Mouse (Mus musculus): Measurements from ENCODE around the gene Senp2. TPM values are rescaled to one million over a fixed set of nuclear protein-coding genes. Genes with fewer than 3 reads are reported as not detected.

Senp2 gene
- polyA plus RNA-seq (2015; fragmentation: Nextera tagmentation; extraction: Ambion mirVana) = 29.6 and 30.2 TPM in 2 replicates

DNA sequence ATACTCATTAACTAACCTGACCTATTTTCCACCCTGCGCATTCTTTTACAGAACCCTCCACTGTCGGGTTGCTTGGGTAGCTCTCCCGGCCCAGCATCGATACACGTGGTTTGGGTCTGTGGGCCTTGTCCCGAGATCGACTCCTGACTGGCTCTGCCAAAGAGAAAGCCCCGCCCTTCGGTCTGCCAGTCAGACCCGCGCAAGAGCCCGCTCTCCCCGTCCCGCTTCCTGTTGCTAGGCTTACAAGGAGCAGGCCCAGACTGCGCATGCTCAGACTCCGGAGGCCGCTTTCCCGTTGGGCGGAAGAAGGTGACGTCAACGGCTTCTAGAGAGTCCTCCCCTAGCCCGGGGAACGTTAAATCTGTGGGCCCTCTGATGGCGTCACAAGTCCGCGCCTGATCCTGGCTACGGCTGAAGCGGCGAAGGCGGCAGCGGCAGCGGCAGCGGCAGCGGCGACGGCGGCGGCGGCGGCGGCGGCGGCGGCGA is at the start of gene Senp2:
Gene Senp2, plus strand, starts transcription at position 386 of the 486 bp plus-strand sequence.
- Histone ChIP-seq H3K9ac (replicated peaks; ENCODE audit: low read depth) (peak within 1 kb of the TSS; percentile 91), H3K4me2 (replicated peaks; ENCODE audit: low read depth, low read length) (peak within 1 kb of the TSS; percentile 61), H3K27ac (ENCODE audit: low read length) (peak within 1 kb of the TSS; percentile 91), H3K4me3 (ENCODE audit: low read depth, low read length) (peak within 1 kb of the TSS; percentile 98), H3K36me3 (ENCODE audit: insufficient read depth, low read length) (no peaks in the 10 kb centered on the region), H3K27me3 (replicated peaks; ENCODE audit: insufficient read depth, low read length) (no peaks in the 10 kb centered on the region), H3K4me1 (ENCODE audit: insufficient read depth, low read depth, low read length) (no peaks in the 10 kb centered on the region), H3K9me3 (ENCODE audit: low read length) (no peaks in the 10 kb centered on the region)
- ATAC-seq (peak; percentile 98), DNase-seq (ENCODE audit: low spot score) (peak; percentile 100)
- TF ChIP-seq EP300 (IDR thresholded peaks at IDR 0.05) (no peak), CTCF (IDR thresholded peaks at IDR 0.05) (no peak)
- 2% methylated on average over 28 of the region's 45 CpGs for WGBS

DNA sequence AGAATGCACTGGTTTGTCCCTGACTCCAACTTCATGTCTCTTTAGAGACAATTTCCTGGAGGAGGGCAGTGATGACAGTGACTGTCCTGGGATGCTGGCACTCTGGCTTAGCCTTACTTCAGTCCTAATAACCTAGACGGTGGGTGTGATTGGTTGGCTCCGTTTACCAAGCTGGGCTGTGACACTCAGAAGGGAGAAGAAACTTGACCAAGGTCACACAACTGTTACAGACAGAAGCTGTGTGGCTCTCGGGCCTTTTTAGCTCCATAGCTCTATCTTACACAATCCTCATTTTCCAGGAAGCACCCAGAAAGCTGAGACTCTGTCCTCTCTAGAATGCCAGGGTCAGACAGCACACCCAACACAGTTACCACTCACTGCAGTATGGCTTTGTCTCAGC is 43.7 kb upstream of the Senp2 start:
- Histone ChIP-seq H3K4me3 (ENCODE audit: low read depth, low read length) (no peak overlapping the region), H3K27me3 (replicated peaks; ENCODE audit: insufficient read depth, low read length) (no peaks in the 10 kb centered on the region), H3K4me2 (replicated peaks; ENCODE audit: low read depth, low read length) (no peak overlapping the region), H3K9me3 (ENCODE audit: low read length) (no peaks in the 10 kb centered on the region), H3K36me3 (ENCODE audit: insufficient read depth, low read length) (no peaks in the 10 kb centered on the region), H3K27ac (ENCODE audit: low read length) (no peak overlapping the region), H3K4me1 (ENCODE audit: insufficient read depth, low read depth, low read length) (no peaks in the 10 kb centered on the region), H3K9ac (replicated peaks; ENCODE audit: low read depth) (no peak overlapping the region)
- ATAC-seq (no peak), DNase-seq (ENCODE audit: low spot score) (no peak)
- TF ChIP-seq EP300 (IDR thresholded peaks at IDR 0.05) (no peak), CTCF (IDR thresholded peaks at IDR 0.05) (no peak)
- 62% methylated on average over 3 of the region's 3 CpGs for WGBS

DNA sequence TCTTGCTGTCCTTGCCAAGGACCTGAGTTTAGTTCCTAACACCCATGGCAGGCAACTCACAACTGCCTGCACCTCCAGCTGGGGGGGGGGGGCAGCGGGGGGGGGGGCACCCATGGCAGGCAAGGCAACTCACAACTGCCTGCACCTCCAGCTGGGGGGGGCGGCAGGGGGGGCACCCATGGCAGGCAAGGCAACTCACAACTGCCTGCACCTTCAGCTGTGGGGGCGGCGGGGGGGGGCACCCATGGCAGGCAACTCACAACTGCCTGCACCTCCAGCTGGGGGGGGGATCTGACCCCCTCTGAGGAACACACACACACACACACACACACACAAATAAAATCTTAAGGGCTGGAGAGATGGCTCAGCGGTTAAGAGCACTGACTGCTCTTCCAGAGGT is 39.4 kb upstream of the Senp2 start:
- no peaks in the 10 kb centered on the region for H3K4me1 ChIP-seq (ENCODE audit: insufficient read depth, low read depth, low read length)
- WGBS = 95% methylated on average over 4 of the region's 5 CpGs
- ATAC-seq (no peak), DNase-seq (ENCODE audit: low spot score) (no peak)
- no peaks in the 10 kb centered on the region for H3K9me3 ChIP-seq (ENCODE audit: low read length)
- H3K36me3 ChIP-seq (ENCODE audit: insufficient read depth, low read length) = no peaks in the 10 kb centered on the region
- H3K9ac ChIP-seq (replicated peaks; ENCODE audit: low read depth) = no peak overlapping the region
- H3K27ac ChIP-seq (ENCODE audit: low read length) = no peak overlapping the region
- no peak overlapping the region for H3K4me2 ChIP-seq (replicated peaks; ENCODE audit: low read depth, low read length)
- no peaks in the 10 kb centered on the region for H3K27me3 ChIP-seq (replicated peaks; ENCODE audit: insufficient read depth, low read length)
- TF ChIP-seq CTCF (IDR thresholded peaks at IDR 0.05) (no peak), EP300 (IDR thresholded peaks at IDR 0.05) (no peak)
- no peak overlapping the region for H3K4me3 ChIP-seq (ENCODE audit: low read depth, low read length)

DNA sequence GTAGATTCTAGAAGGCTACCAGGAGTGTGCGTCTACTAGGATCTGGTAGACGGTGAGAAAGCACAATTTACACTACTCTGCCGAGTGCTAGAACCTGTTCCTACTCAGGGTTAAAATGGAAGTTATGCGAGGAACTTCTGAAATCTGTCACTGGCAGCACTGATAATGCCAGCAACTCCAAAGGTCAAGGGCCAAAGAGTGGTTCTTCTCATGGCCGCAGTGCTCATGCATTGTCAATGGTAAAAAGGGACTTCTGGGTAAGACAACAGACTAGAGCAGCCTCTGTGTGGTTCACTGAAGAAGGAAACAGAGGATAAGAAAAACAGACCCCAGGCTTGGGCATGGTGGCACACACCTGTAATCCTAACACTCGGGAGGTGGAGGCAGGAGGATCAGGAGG is 38.7 kb upstream of the Senp2 start:
- no peak overlapping the region for H3K4me3 ChIP-seq (ENCODE audit: low read depth, low read length)
- no peak for ATAC-seq
- no peaks in the 10 kb centered on the region for H3K9me3 ChIP-seq (ENCODE audit: low read length)
- no peaks in the 10 kb centered on the region for H3K4me1 ChIP-seq (ENCODE audit: insufficient read depth, low read depth, low read length)
- no peak overlapping the region for H3K9ac ChIP-seq (replicated peaks; ENCODE audit: low read depth)
- H3K4me2 ChIP-seq (replicated peaks; ENCODE audit: low read depth, low read length) = no peak overlapping the region
- TF ChIP-seq CTCF (IDR thresholded peaks at IDR 0.05) = no peak
- no peak for TF ChIP-seq EP300 (IDR thresholded peaks at IDR 0.05)
- DNase-seq (ENCODE audit: low spot score) = no peak
- H3K27ac ChIP-seq (ENCODE audit: low read length) = no peak overlapping the region
- H3K36me3 ChIP-seq (ENCODE audit: insufficient read depth, low read length) = no peaks in the 10 kb centered on the region
- 64% methylated on average over 6 of the region's 6 CpGs for WGBS
- no peaks in the 10 kb centered on the region for H3K27me3 ChIP-seq (replicated peaks; ENCODE audit: insufficient read depth, low read length)

DNA sequence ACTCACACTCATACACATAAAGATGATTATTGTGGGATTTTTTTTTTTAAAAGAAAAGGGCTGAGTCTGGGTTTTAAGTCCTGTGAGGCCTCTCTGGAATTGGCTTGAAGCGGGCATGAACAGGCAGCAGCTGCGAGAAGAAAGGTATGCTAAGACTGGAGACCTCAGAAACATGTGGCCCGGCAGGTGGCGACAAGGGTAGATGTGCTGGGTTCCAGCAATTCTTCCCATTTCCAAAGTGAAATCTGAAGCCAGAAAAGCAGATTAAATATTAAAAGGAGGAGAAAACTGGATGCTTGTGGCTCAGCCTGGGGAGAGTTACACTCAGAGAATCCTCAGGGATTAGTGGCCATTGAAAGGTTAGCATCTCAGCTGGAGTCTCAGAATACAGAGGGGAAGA is 37.8 kb upstream of the Senp2 start:
- Histone ChIP-seq H3K36me3 (ENCODE audit: insufficient read depth, low read length) (no peaks in the 10 kb centered on the region), H3K9ac (replicated peaks; ENCODE audit: low read depth) (no peak overlapping the region), H3K4me3 (ENCODE audit: low read depth, low read length) (no peak overlapping the region), H3K27ac (ENCODE audit: low read length) (no peak overlapping the region), H3K4me1 (ENCODE audit: insufficient read depth, low read depth, low read length) (no peaks in the 10 kb centered on the region), H3K27me3 (replicated peaks; ENCODE audit: insufficient read depth, low read length) (no peaks in the 10 kb centered on the region), H3K9me3 (ENCODE audit: low read length) (no peaks in the 10 kb centered on the region), H3K4me2 (replicated peaks; ENCODE audit: low read depth, low read length) (no peak overlapping the region)
- ATAC-seq = no peak
- no peak for TF ChIP-seq EP300 (IDR thresholded peaks at IDR 0.05)
- TF ChIP-seq CTCF (IDR thresholded peaks at IDR 0.05) = peak; percentile 32
- DNase-seq (ENCODE audit: low spot score) = no peak
- WGBS = 49% methylated on average over 4 of the region's 4 CpGs

DNA sequence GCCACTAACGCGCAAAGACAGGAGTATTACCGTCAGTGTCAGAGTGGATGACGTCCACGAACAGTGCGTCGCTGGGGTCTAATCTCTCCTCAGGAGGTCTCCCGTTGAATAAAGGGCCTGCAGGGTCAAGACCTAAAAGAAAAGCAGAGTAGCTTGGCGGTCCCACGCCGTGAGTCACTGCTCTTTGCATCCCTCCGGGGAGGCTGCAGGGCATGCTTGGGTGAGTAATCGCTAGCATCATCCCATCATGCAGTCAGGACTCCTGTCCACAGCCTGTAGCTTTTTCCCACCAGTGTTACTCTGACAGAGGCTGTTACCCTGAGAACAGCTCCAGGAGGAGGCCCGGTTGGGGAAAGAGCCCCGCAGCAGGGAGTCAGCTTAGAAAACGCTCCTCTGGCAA is 33.1 kb upstream of the Senp2 start:
- H3K9me3 ChIP-seq (ENCODE audit: low read length) = no peaks in the 10 kb centered on the region
- no peak overlapping the region for H3K4me2 ChIP-seq (replicated peaks; ENCODE audit: low read depth, low read length)
- TF ChIP-seq CTCF (IDR thresholded peaks at IDR 0.05) (no peak), EP300 (IDR thresholded peaks at IDR 0.05) (no peak)
- no peak overlapping the region for H3K9ac ChIP-seq (replicated peaks; ENCODE audit: low read depth)
- H3K27ac ChIP-seq (ENCODE audit: low read length) = no peak overlapping the region
- H3K4me3 ChIP-seq (ENCODE audit: low read depth, low read length) = no peak overlapping the region
- ATAC-seq (0 out of 2 replicates have a peak, but pooled peaks have one; percentile 32), DNase-seq (ENCODE audit: low spot score) (no peak)
- 12% methylated on average over 16 of the region's 16 CpGs for WGBS
- H3K36me3 ChIP-seq (ENCODE audit: insufficient read depth, low read length) = peaks cover 2% of the 10 kb centered on the region; the same call in 1 of the 2 replicates
- H3K4me1 ChIP-seq (ENCODE audit: insufficient read depth, low read depth, low read length) = no peaks in the 10 kb centered on the region
- H3K27me3 ChIP-seq (replicated peaks; ENCODE audit: insufficient read depth, low read length) = no peaks in the 10 kb centered on the region

DNA sequence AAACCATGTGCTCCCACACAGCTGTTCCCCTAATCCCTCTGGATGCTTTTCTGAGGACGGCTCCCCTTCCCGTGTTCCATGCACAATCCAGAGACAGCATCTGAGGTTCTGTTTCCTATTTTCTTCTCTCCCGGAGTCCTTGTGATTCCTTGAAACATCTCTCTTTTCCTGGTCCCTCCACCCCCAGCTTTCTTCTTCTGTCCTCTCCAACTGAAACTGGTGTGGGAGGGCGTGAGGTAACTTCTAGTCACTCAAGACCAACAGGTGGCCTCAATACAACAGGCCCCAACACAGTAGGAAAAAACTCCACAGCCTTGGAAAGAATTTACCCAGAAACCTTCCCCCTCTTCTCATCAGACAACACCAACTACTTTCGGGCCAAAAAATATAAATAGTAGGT is 31.9 kb upstream of the Senp2 start:
- DNase-seq (ENCODE audit: low spot score) (no peak), ATAC-seq (no peak)
- TF ChIP-seq EP300 (IDR thresholded peaks at IDR 0.05) (no peak), CTCF (IDR thresholded peaks at IDR 0.05) (no peak)
- Histone ChIP-seq H3K27me3 (replicated peaks; ENCODE audit: insufficient read depth, low read length) (no peaks in the 10 kb centered on the region), H3K4me1 (ENCODE audit: insufficient read depth, low read depth, low read length) (no peaks in the 10 kb centered on the region), H3K27ac (ENCODE audit: low read length) (no peak overlapping the region), H3K4me3 (ENCODE audit: low read depth, low read length) (no peak overlapping the region), H3K9me3 (ENCODE audit: low read length) (no peaks in the 10 kb centered on the region), H3K36me3 (ENCODE audit: insufficient read depth, low read length) (peaks cover 2% of the 10 kb centered on the region; the same call in 1 of the 2 replicates), H3K4me2 (replicated peaks; ENCODE audit: low read depth, low read length) (no peak overlapping the region), H3K9ac (replicated peaks; ENCODE audit: low read depth) (no peak overlapping the region)
- 81% methylated on average over 5 of the region's 5 CpGs for WGBS
